Mouse (Mus musculus): ENCODE data around the gene Bag6. TPM values are rescaled to one million over a fixed set of nuclear protein-coding genes. Genes with fewer than 3 reads are reported as not detected.

Bag6 gene
- polyA plus RNA-seq, 1 experiment from 2014 or later, result 75.5 TPM

DNA sequence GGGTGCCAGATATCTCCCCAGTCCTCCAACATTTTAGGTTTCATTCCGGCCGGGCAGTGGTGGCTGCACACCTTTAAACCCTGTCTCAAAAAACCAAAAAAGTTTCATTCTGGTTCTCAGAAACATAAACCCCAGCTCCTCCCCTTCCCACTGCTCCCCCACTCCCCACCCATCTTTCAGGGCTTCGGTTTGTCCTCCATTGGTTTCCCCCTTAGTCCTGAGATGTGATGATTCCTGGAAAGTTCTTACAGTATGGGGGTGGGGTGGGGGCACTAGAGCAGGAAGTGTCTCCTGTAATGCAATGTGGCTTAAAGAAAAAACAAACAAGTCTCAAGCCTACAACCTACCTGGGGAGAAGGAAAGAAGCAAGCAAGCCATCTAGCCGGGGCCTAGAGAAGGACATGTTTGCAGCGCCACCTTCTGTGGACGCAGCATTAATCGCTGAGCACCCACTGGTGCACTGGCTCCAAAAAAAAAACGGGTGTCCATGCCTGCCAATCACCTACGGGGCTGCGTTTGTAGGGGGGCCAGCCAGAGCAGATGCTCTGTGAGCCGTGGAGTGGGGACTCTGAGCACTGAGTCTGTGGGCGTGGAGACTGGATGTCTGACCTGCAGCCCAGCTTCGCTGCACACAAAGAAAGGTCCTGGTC, 29.1 kb upstream of the Bag6 start:
- no peak for ATAC-seq (replicated peaks; ENCODE audit: low FRiP score, low TSS enrichment, low read depth)
- Histone ChIP-seq H3K4me1 (replicated peaks; ENCODE audit: control insufficient read depth, insufficient read depth, low read length) (peaks cover 5% of the 10 kb centered on the region), H3K9ac (ENCODE audit: low read length) (no peak overlapping the region), H3K36me3 (ENCODE audit: control insufficient read depth, insufficient read depth, low read length) (peaks cover 26% of the 10 kb centered on the region), H3K4me3 (ENCODE audit: low read depth, low read length) (no peak overlapping the region), H3K27me3 (replicated peaks; ENCODE audit: control insufficient read depth, insufficient read depth, low read length) (no peaks in the 10 kb centered on the region), H3K27ac (ENCODE audit: low read depth) (no peak overlapping the region), H3K4me2 (ENCODE audit: low read length) (peak overlapping the region; percentile 12; the same call in 1 of the 2 replicates), H3K9me3 (ENCODE audit: control insufficient read depth, low read length) (no peaks in the 10 kb centered on the region)
- no peak for DNase-seq (ENCODE audit: low spot score)
- WGBS, result 29% methylated on average over 13 of the region's 13 CpGs

DNA sequence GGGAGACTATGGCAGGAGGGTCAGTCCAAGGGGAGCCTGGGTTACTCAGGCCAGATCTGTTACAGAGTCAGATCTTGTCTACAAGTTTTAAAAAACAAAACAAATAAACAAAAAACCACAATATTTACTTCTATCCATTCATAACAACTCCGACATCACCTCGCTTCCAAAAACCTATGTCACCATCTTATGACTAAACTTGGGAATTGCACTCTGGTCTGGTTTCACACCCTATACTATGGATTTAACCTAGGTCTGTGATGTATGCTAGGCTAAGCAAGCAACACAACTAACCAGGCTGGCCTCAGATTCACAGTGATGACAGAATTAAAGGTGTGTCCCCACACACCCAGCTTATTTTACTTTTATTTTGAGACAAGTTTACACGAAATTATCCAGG, 28.5 kb upstream of the Bag6 start:
- Histone ChIP-seq H3K4me1 (replicated peaks; ENCODE audit: control insufficient read depth, insufficient read depth, low read length) (peaks cover 5% of the 10 kb centered on the region), H3K27me3 (replicated peaks; ENCODE audit: control insufficient read depth, insufficient read depth, low read length) (no peaks in the 10 kb centered on the region), H3K9me3 (ENCODE audit: control insufficient read depth, low read length) (no peaks in the 10 kb centered on the region), H3K9ac (ENCODE audit: low read length) (no peak overlapping the region), H3K4me2 (ENCODE audit: low read length) (no peak overlapping the region), H3K4me3 (ENCODE audit: low read depth, low read length) (no peak overlapping the region), H3K27ac (ENCODE audit: low read depth) (no peak overlapping the region), H3K36me3 (ENCODE audit: control insufficient read depth, insufficient read depth, low read length) (peaks cover 20% of the 10 kb centered on the region)
- WGBS, result 63% methylated on average over 3 of the region's 3 CpGs
- DNase-seq (ENCODE audit: low spot score) (no peak), ATAC-seq (replicated peaks; ENCODE audit: low FRiP score, low TSS enrichment, low read depth) (no peak)

DNA sequence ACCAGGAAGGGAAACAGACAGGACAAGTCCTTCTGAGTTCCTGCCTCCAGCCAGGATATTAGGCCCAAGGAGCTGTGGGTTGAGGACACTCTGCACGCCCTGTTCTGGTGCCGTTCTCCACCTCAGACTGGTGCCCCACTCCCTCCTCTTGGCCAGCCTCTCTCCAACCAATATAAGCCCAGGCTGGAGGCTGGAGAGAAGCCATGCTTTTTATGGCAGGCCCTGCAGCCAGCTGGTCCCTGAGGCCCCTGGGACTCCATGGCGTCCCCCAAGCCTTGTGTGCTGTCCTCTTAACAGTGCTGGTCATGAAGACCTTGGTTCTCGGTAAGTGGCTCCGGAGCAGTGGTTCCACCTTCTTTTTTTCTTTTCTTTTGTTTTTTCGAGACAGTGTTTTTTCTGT, 26.9 kb upstream of the Bag6 start, which contains the start of gene Ly6g5c:
Ly6g5c (plus strand) TSS at position 183 of the 400 bp plus-strand sequence.
- Histone ChIP-seq H3K4me2 (ENCODE audit: low read length) (no peak within 1 kb of the TSS), H3K27me3 (replicated peaks; ENCODE audit: control insufficient read depth, insufficient read depth, low read length) (no peaks in the 10 kb centered on the region), H3K9me3 (ENCODE audit: control insufficient read depth, low read length) (no peaks in the 10 kb centered on the region), H3K36me3 (ENCODE audit: control insufficient read depth, insufficient read depth, low read length) (peaks cover 4% of the 10 kb centered on the region), H3K27ac (ENCODE audit: low read depth) (no peak within 1 kb of the TSS), H3K4me1 (replicated peaks; ENCODE audit: control insufficient read depth, insufficient read depth, low read length) (peaks cover 1% of the 10 kb centered on the region; the same call in 1 of the 2 replicates), H3K9ac (ENCODE audit: low read length) (no peak within 1 kb of the TSS), H3K4me3 (ENCODE audit: low read depth, low read length) (no peak within 1 kb of the TSS)
- 79% methylated on average over 6 of the region's 6 CpGs for WGBS
- no peak for DNase-seq (ENCODE audit: low spot score)
- ATAC-seq (replicated peaks; ENCODE audit: low FRiP score, low TSS enrichment, low read depth), result no peak

DNA sequence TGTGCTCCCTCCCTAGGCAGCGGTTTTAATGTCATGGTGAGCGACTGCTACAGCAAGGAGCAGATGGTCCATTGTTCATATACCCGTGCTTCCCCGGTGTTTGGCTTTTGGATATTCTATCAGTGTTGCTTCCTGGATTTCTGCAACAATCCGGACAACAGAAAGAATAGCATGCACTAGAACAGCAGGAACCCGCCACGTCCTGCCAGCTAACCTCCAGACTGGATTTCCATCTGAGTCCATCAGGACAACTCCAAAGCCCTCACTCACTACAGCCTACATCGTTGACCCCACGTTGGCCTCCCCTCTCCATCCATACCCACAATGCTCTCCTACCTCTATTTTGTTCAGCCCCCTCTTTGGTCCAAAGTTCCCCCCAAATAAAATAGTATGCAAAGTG, 23.2 kb upstream of the Bag6 start:
- WGBS, result 76% methylated on average over 9 of the region's 9 CpGs
- no peak for ATAC-seq (replicated peaks; ENCODE audit: low FRiP score, low TSS enrichment, low read depth)

DNA sequence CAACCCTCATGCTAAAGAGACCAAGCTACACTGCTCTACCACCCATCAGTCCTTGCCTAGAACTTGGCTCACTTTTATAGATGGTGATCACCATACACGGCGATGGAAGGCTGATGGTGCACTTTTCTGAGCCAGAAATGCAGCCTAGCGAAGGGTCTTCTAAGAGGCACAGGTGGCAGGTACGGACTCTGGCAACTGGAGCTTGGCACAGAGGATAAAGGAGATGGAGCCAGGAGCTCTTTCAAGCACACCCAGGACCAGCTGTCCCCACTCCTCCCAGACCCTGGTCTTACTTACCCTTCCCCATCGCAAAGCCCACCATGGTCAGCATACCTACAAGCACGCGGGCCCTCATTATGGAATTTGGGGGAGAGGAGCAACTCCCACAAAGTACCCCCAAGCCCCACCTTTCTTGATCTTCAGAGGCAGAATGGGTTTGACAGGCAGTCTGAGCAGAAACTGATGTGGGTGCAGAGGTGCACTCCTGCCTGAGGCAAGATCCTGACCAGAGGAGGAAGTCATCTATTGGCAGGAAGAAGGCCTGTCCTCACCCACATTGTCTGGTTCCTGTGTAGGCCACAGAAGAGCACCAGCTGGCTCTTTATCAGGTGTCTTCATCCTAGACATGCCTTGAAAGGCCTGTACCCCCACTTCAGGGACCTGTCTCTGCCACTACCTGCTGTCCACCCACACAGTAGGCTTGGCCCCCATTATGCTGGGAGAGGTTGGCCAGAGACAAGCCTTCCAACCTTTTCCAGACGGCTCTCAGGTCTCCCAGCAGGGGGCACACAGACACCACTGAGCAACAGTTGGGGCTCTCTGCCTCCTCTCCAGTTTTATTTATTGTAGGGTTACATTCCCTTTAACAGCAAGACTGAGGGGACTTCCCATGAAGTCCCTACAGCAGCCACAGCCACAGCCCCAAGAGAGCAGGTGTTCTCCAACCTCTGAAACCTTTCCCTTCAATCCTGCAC, 19.6 kb upstream of the Bag6 start, which contains the start of gene Ly6g5b:
Ly6g5b (minus strand) TSS at position 383 of the 974 bp plus-strand sequence.
- DNase-seq (ENCODE audit: low spot score), result no peak
- H3K27ac ChIP-seq (ENCODE audit: low read depth), result no peak within 1 kb of the TSS
- H3K9me3 ChIP-seq (ENCODE audit: control insufficient read depth, low read length), result no peaks in the 10 kb centered on the region
- ATAC-seq (replicated peaks; ENCODE audit: low FRiP score, low TSS enrichment, low read depth), result no peak
- H3K9ac ChIP-seq (ENCODE audit: low read length), result no peak within 1 kb of the TSS
- peaks cover 54% of the 10 kb centered on the region for H3K36me3 ChIP-seq (ENCODE audit: control insufficient read depth, insufficient read depth, low read length)
- H3K27me3 ChIP-seq (replicated peaks; ENCODE audit: control insufficient read depth, insufficient read depth, low read length), result no peaks in the 10 kb centered on the region
- WGBS, result 85% methylated on average over 8 of the region's 8 CpGs
- no peak within 1 kb of the TSS for H3K4me2 ChIP-seq (ENCODE audit: low read length)
- H3K4me3 ChIP-seq (ENCODE audit: low read depth, low read length), result no peak within 1 kb of the TSS
- H3K4me1 ChIP-seq (replicated peaks; ENCODE audit: control insufficient read depth, insufficient read depth, low read length), result peaks cover 5% of the 10 kb centered on the region

More for the DNA sequence above, 23.2 kb upstream of the Bag6 start:
- no peak overlapping the region for H3K9ac ChIP-seq (ENCODE audit: low read length)
- no peaks in the 10 kb centered on the region for H3K4me1 ChIP-seq (replicated peaks; ENCODE audit: control insufficient read depth, insufficient read depth, low read length)
- no peak overlapping the region for H3K4me2 ChIP-seq (ENCODE audit: low read length)
- no peak overlapping the region for H3K4me3 ChIP-seq (ENCODE audit: low read depth, low read length)
- H3K27me3 ChIP-seq (replicated peaks; ENCODE audit: control insufficient read depth, insufficient read depth, low read length), result no peaks in the 10 kb centered on the region
- no peaks in the 10 kb centered on the region for H3K9me3 ChIP-seq (ENCODE audit: control insufficient read depth, low read length)
- peaks cover 25% of the 10 kb centered on the region for H3K36me3 ChIP-seq (ENCODE audit: control insufficient read depth, insufficient read depth, low read length)
- no peak for DNase-seq (ENCODE audit: low spot score)
- H3K27ac ChIP-seq (ENCODE audit: low read depth), result no peak overlapping the region

DNA sequence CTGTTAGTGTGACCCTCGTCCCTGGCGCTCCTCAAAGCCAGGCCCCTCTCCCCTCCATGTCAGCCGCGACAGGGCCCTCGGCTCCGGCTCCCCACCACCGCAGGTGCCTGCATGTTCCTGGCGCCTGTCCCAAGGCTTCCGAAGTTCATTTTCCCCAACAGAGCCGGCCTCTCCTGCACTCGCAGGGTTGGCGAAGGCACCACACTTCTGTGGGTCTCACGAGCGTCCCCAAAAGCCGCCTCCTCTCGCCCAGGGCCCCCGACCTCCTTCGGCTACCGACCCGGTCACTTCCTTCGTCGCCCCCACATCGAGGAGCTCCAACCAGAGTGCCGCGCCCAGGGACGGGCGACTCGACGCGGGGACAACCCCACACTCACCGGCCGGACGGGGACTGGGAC, 14.2 kb upstream of the Bag6 start:
- peak overlapping the region; percentile 99 for H3K4me3 ChIP-seq (ENCODE audit: low read depth, low read length)
- ATAC-seq (replicated peaks; ENCODE audit: low FRiP score, low TSS enrichment, low read depth) (no peak; the same call in 1 of the 2 replicates), DNase-seq (ENCODE audit: low spot score) (peak; percentile 64)
- no peaks in the 10 kb centered on the region for H3K9me3 ChIP-seq (ENCODE audit: control insufficient read depth, low read length)
- peaks cover 27% of the 10 kb centered on the region for H3K4me1 ChIP-seq (replicated peaks; ENCODE audit: control insufficient read depth, insufficient read depth, low read length)
- H3K27me3 ChIP-seq (replicated peaks; ENCODE audit: control insufficient read depth, insufficient read depth, low read length), result no peaks in the 10 kb centered on the region
- H3K36me3 ChIP-seq (ENCODE audit: control insufficient read depth, insufficient read depth, low read length), result peaks cover 53% of the 10 kb centered on the region
- peak overlapping the region; percentile 88; the same call in 1 of the 2 replicates for H3K27ac ChIP-seq (ENCODE audit: low read depth)
- peak overlapping the region; percentile 93 for H3K4me2 ChIP-seq (ENCODE audit: low read length)
- peak overlapping the region; percentile 85 for H3K9ac ChIP-seq (ENCODE audit: low read length)
- WGBS, result 0% methylated on average over 33 of the region's 33 CpGs

DNA sequence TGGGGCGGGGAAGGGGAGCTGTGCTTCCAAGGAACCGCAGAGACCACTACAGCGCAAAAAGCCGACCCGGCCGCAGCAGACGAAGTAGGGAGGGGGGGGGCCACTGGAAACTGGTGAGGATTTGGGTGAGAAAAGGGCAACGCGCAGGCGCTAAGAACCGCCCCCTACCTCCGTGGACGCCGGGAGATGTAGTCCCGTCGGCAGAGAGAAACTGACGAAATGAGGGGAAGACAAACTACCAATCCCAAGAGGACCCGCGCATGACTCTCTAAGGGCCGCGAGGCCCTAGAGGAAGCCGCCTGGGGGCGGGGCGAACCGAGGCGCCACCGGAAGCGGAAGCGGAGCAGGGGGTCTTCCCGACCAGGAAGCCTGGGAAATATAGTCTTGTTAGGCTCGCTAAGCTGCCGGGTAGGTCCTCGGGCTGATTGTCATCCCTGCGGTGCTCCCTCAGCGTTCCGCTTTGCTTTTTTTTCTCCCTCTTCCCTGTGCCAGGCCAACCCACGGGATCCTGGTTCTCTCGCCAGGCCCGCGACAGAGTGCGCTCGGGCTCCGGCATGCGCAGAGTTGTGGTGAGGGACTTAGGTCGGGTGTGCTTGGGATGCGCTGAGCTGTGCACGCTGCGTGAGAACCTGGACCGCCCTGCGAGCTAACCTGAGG, 13.7 kb upstream of the Bag6 start, which contains the start of gene Gpank1:
Gpank1 (plus strand) TSS at position 313 of the 657 bp plus-strand sequence.
- ATAC-seq (replicated peaks; ENCODE audit: low FRiP score, low TSS enrichment, low read depth) (peak; percentile 92), DNase-seq (ENCODE audit: low spot score) (peak; percentile 94)
- peak within 1 kb of the TSS; percentile 88 for H3K27ac ChIP-seq (ENCODE audit: low read depth)
- peak within 1 kb of the TSS; percentile 85 for H3K9ac ChIP-seq (ENCODE audit: low read length)
- H3K36me3 ChIP-seq (ENCODE audit: control insufficient read depth, insufficient read depth, low read length), result peaks cover 48% of the 10 kb centered on the region
- peaks cover 27% of the 10 kb centered on the region for H3K4me1 ChIP-seq (replicated peaks; ENCODE audit: control insufficient read depth, insufficient read depth, low read length)
- under 1% methylated on average over 50 of the region's 50 CpGs for WGBS
- no peaks in the 10 kb centered on the region for H3K9me3 ChIP-seq (ENCODE audit: control insufficient read depth, low read length)
- no peaks in the 10 kb centered on the region for H3K27me3 ChIP-seq (replicated peaks; ENCODE audit: control insufficient read depth, insufficient read depth, low read length)
- H3K4me3 ChIP-seq (ENCODE audit: low read depth, low read length), result peak within 1 kb of the TSS; percentile 99
- H3K4me2 ChIP-seq (ENCODE audit: low read length), result peak within 1 kb of the TSS; percentile 93

DNA sequence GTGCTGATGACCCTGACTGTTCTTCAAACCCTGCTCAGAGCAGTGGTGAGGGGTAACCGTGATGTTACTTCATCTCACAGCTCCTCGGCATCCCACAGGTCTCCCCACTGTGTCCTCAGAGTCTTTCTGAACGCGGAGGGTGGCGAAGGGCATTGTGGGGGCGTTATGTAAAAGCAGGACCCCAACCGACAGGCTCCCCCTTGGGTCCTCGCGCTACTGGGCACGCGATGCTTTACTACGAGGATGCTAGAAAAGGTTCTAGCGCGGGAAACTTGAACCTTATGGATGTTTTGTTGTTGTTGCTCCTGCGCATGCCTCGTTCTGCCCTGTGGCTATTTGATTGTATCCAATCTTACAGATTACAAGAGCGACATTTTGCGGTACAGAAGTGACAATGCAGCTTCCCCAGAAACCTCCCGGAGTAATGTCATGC, 13.1 kb upstream of the Bag6 start, which contains the start of gene Csnk2b:
Csnk2b (minus strand) TSS at position 183 of the 433 bp plus-strand sequence.
- H3K9me3 ChIP-seq (ENCODE audit: control insufficient read depth, low read length), result no peaks in the 10 kb centered on the region
- WGBS, result under 1% methylated on average over 19 of the region's 19 CpGs
- peak within 1 kb of the TSS; percentile 93 for H3K4me2 ChIP-seq (ENCODE audit: low read length)
- peak within 1 kb of the TSS; percentile 99 for H3K4me3 ChIP-seq (ENCODE audit: low read depth, low read length)
- peaks cover 30% of the 10 kb centered on the region for H3K4me1 ChIP-seq (replicated peaks; ENCODE audit: control insufficient read depth, insufficient read depth, low read length)
- ATAC-seq (replicated peaks; ENCODE audit: low FRiP score, low TSS enrichment, low read depth) (peak; percentile 15), DNase-seq (ENCODE audit: low spot score) (no peak)
- peaks cover 44% of the 10 kb centered on the region for H3K36me3 ChIP-seq (ENCODE audit: control insufficient read depth, insufficient read depth, low read length)
- H3K27me3 ChIP-seq (replicated peaks; ENCODE audit: control insufficient read depth, insufficient read depth, low read length), result no peaks in the 10 kb centered on the region
- H3K27ac ChIP-seq (ENCODE audit: low read depth), result peak within 1 kb of the TSS; percentile 88
- peak within 1 kb of the TSS; percentile 85 for H3K9ac ChIP-seq (ENCODE audit: low read length)

All from intestine, embryonic 14.5 days (tissue).